Mouse (Mus musculus): Measurements from ENCODE around the gene Cfap100. TPM values are rescaled to one million over a fixed set of nuclear protein-coding genes. Genes with fewer than 3 reads are reported as not detected.

The Cfap100 gene
- polyA plus RNA-seq, 2 experiments: 0.01 to 0.06 TPM

DNA sequence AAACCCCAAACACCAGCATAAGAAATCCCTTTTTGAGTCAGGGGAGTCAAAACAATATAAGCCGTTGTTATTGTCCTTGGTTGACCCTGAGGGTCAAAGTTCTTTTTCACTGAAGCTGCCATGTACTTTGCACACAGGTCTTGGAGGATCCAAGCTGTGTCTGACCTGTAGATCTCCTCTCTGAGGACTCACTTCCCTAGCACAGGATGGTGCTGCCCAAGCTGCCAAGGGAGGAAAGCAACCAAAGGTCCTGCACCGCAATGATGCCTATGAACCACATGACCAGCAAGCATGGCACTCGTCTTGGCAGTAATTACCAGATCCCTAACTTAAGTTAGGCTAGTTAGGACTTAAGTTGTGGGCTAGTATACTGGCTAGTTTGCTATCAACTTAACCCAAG, 3.2 kb downstream of the Cfap100 start:
- H3K4me2 ChIP-seq (ENCODE audit: low read depth): no peak overlapping the region
- H3K27ac ChIP-seq: no peak overlapping the region
- WGBS (ENCODE audit: insufficient replicate concordance): 63% methylated on average over 3 of the region's 3 CpGs
- no peak for DNase-seq (ENCODE audit: low read depth in 3 of 3, low spot score in 3 of 3)
- TF ChIP-seq CTCF (IDR thresholded peaks at IDR 0.05; ENCODE audit: low read depth): no peak
- no peak for TF ChIP-seq EP300 (IDR thresholded peaks at IDR 0.05; ENCODE audit: low read depth)
- no peak for ATAC-seq (ENCODE audit: insufficient read depth)
- no peak overlapping the region for H3K9ac ChIP-seq (replicated peaks)
- H3K36me3 ChIP-seq (replicated peaks; ENCODE audit: control insufficient read depth, insufficient read depth, low read depth): no peaks in the 10 kb centered on the region
- H3K9me3 ChIP-seq (ENCODE audit: control insufficient read depth, low read length): no peaks in the 10 kb centered on the region
- H3K27me3 ChIP-seq (ENCODE audit: control insufficient read depth, insufficient read depth, low read length): peaks cover 4% of the 10 kb centered on the region
- H3K4me1 ChIP-seq (replicated peaks; ENCODE audit: control insufficient read depth in 2 of 2, insufficient read depth in 2 of 2, low read length in 1 of 2): no peaks in the 10 kb centered on the region
- H3K4me3 ChIP-seq (ENCODE audit: insufficient read depth in 1 of 2, low read depth in 2 of 2, low read length in 2 of 2): no peak overlapping the region

DNA sequence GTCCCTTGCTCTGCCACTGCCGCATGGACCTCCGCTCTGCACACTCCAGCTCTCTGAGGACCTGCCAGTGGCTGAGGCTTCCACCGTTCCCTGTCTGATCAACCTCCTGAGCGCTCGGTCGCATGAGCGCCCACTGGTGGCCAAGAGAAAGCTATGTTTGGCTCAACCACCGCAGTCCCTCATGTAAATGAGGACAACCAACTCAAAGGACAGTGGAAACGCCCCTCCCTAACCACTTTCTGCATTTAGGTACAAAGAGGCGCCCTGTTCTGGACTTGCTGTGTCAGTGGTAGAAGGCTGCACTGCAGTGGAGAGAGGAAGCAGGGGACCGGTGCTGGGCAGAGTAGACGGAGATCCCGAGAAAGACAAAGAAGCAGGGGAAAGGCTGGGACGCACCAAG, 6.0 kb downstream of the Cfap100 start:
- no peak for TF ChIP-seq EP300 (IDR thresholded peaks at IDR 0.05; ENCODE audit: low read depth)
- TF ChIP-seq CTCF (IDR thresholded peaks at IDR 0.05; ENCODE audit: low read depth): peak; percentile 94
- ATAC-seq (ENCODE audit: insufficient read depth) (peak; percentile 81), DNase-seq (ENCODE audit: low read depth in 3 of 3, low spot score in 3 of 3) (peak; percentile 43 to 54 (median 50))
- Histone ChIP-seq H3K4me1 (replicated peaks; ENCODE audit: control insufficient read depth in 2 of 2, insufficient read depth in 2 of 2, low read length in 1 of 2) (no peaks in the 10 kb centered on the region), H3K27me3 (ENCODE audit: control insufficient read depth, insufficient read depth, low read length) (peaks cover 1% of the 10 kb centered on the region), H3K9me3 (ENCODE audit: control insufficient read depth, low read length) (no peaks in the 10 kb centered on the region), H3K4me2 (ENCODE audit: low read depth) (peak overlapping the region; percentile 36), H3K9ac (replicated peaks) (no peak overlapping the region), H3K36me3 (replicated peaks; ENCODE audit: control insufficient read depth, insufficient read depth, low read depth) (no peaks in the 10 kb centered on the region), H3K27ac (no peak overlapping the region), H3K4me3 (ENCODE audit: insufficient read depth in 1 of 2, low read depth in 2 of 2, low read length in 2 of 2) (peak overlapping the region in 1 of 2 experiments; percentile 11; a peak in 1 of 4 replicates)
- 6% methylated on average over 14 of the region's 14 CpGs for WGBS (ENCODE audit: insufficient replicate concordance)

DNA sequence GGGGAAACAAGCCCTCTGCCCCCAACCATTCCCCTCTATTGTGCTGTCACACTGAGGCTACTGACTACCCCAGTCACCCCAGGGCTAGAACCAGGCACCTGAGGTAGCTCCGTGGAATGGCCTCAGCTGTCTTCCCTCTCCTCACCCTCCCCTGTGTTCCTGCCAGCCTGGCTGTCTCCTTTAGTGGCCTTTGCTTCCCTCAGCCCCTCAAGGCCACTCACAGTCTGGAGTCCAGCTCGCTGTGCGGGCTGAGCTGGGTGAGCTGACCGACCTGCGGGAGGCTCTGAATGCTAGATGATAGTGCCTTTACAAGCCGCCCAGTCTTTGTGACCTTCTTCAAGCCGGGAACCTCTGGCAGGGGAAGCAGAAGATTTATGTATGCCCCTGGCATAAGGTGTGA, 16.7 kb downstream of the Cfap100 start:
- no peak overlapping the region for H3K9ac ChIP-seq (replicated peaks)
- H3K27ac ChIP-seq: no peak overlapping the region
- no peaks in the 10 kb centered on the region for H3K27me3 ChIP-seq (ENCODE audit: control insufficient read depth, insufficient read depth, low read length)
- no peaks in the 10 kb centered on the region for H3K36me3 ChIP-seq (replicated peaks; ENCODE audit: control insufficient read depth, insufficient read depth, low read depth)
- 67% methylated on average over 7 of the region's 7 CpGs for WGBS (ENCODE audit: insufficient replicate concordance)
- no peak overlapping the region for H3K4me2 ChIP-seq (ENCODE audit: low read depth)
- H3K4me3 ChIP-seq (ENCODE audit: insufficient read depth in 1 of 2, low read depth in 2 of 2, low read length in 2 of 2): no peak overlapping the region
- no peak for TF ChIP-seq CTCF (IDR thresholded peaks at IDR 0.05; ENCODE audit: low read depth)
- TF ChIP-seq EP300 (IDR thresholded peaks at IDR 0.05; ENCODE audit: low read depth): no peak
- H3K9me3 ChIP-seq (ENCODE audit: control insufficient read depth, low read length): no peaks in the 10 kb centered on the region
- H3K4me1 ChIP-seq (replicated peaks; ENCODE audit: control insufficient read depth in 2 of 2, insufficient read depth in 2 of 2, low read length in 1 of 2): no peaks in the 10 kb centered on the region
- ATAC-seq (ENCODE audit: insufficient read depth) (no peak), DNase-seq (ENCODE audit: low read depth in 3 of 3, low spot score in 3 of 3) (no peak)

DNA sequence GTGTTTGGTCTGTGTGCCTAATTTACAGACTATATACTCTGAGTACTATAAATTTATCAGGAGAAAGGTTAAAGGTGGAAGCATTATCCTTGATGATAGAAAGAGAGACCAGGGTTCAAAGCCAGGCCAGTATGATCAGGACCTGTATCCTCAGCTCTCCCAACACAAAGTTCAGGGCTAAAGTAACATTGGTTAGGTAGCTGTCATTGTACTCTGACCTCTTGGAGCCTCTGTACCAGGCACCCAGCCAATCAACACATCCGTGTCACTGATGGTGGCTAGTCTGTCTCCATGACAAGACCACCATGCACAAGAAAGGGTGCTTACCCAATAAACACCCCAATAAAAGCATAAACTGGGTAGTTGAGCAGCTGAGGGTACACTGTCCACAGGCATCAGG, 17.6 kb downstream of the Cfap100 start:
- H3K9ac ChIP-seq (replicated peaks): no peak overlapping the region
- no peak overlapping the region for H3K4me2 ChIP-seq (ENCODE audit: low read depth)
- TF ChIP-seq CTCF (IDR thresholded peaks at IDR 0.05; ENCODE audit: low read depth) (no peak), EP300 (IDR thresholded peaks at IDR 0.05; ENCODE audit: low read depth) (no peak)
- no peak for DNase-seq (ENCODE audit: low read depth in 3 of 3, low spot score in 3 of 3)
- H3K9me3 ChIP-seq (ENCODE audit: control insufficient read depth, low read length): no peaks in the 10 kb centered on the region
- H3K4me1 ChIP-seq (replicated peaks; ENCODE audit: control insufficient read depth in 2 of 2, insufficient read depth in 2 of 2, low read length in 1 of 2): no peaks in the 10 kb centered on the region
- 32% methylated on average over 1 of the region's 1 CpGs for WGBS (ENCODE audit: insufficient replicate concordance)
- no peaks in the 10 kb centered on the region for H3K36me3 ChIP-seq (replicated peaks; ENCODE audit: control insufficient read depth, insufficient read depth, low read depth)
- H3K27me3 ChIP-seq (ENCODE audit: control insufficient read depth, insufficient read depth, low read length): no peaks in the 10 kb centered on the region
- no peak overlapping the region for H3K27ac ChIP-seq
- ATAC-seq (ENCODE audit: insufficient read depth): no peak
- no peak overlapping the region for H3K4me3 ChIP-seq (ENCODE audit: insufficient read depth in 1 of 2, low read depth in 2 of 2, low read length in 2 of 2)

DNA sequence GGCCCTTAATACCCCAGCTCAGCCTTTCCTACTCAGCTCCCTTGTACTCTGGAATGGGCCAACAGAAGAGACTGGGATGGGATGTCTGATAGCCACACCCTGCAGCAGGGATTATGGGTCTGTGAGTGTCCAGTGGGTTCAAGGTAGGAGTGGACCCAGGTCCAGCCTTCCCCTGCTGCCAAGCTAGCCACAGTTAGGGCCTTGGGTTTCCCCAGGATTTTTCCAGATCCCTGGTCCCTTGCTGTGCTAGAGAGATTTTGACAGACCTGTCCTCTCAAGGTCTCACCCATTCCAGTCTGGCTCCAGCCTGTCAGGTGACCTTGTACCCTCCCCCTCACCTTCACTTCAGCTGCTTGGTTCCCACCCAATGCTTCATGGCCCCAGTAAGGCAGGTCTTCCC, 20.0 kb downstream of the Cfap100 start:
- ATAC-seq (ENCODE audit: insufficient read depth) (no peak), DNase-seq (ENCODE audit: low read depth in 3 of 3, low spot score in 3 of 3) (no peak)
- Histone ChIP-seq H3K4me2 (ENCODE audit: low read depth) (no peak overlapping the region), H3K4me3 (ENCODE audit: insufficient read depth in 1 of 2, low read depth in 2 of 2, low read length in 2 of 2) (no peak overlapping the region), H3K27ac (no peak overlapping the region), H3K9ac (replicated peaks) (no peak overlapping the region), H3K27me3 (ENCODE audit: control insufficient read depth, insufficient read depth, low read length) (no peaks in the 10 kb centered on the region), H3K36me3 (replicated peaks; ENCODE audit: control insufficient read depth, insufficient read depth, low read depth) (no peaks in the 10 kb centered on the region; the same call in 1 of the 2 replicates), H3K4me1 (replicated peaks; ENCODE audit: control insufficient read depth in 2 of 2, insufficient read depth in 2 of 2, low read length in 1 of 2) (no peaks in the 10 kb centered on the region), H3K9me3 (ENCODE audit: control insufficient read depth, low read length) (no peaks in the 10 kb centered on the region)
- TF ChIP-seq CTCF (IDR thresholded peaks at IDR 0.05; ENCODE audit: low read depth): no peak
- TF ChIP-seq EP300 (IDR thresholded peaks at IDR 0.05; ENCODE audit: low read depth): no peak

Data from liver, embryonic 14.5 days (tissue).